Mouse (Mus musculus) macrophage (primary cell): ENCODE data around the gene Prg2. TPM values are rescaled to one million over a fixed set of nuclear protein-coding genes. Genes with fewer than 3 reads are reported as not detected.

Source experiments
- H3K27ac ChIP-seq: fragments of 350-480 bp; formaldehyde crosslinking; 2 replicates; pipeline ENCODE4 v1.9.0; 2021
- H3K36me3 ChIP-seq: fragments of 350-480 bp; formaldehyde crosslinking; 2 replicates; pipeline ENCODE4 v1.9.0; 2021; ENCODE audit errors: inconsistent target
- H3K4me3 ChIP-seq: fragments of 350-480 bp; formaldehyde crosslinking; 2 replicates; pipeline ENCODE4 v1.9.0; 2021; ENCODE audit errors: inconsistent target
- H3K79me2 ChIP-seq: fragments of 350-480 bp; formaldehyde crosslinking; 2 replicates; pipeline ENCODE4 v1.9.0; 2021; ENCODE audit errors: inconsistent target
- WGBS: methylation state at CpG from one replicate; pipeline ENCODE4 v1.1.7; 2026; ENCODE audit warnings: inconsistent platforms; ENCODE audit not compliant: missing documents; 5-methylcytosine and 5-hydroxymethylcytosine counted together
- polyA plus RNA-seq: library from polyadenylated mRNA; stranded (reverse); fragments of 250-400 nt; gene quantifications from 3 replicates; pipeline ENCODE4 v1.2.4, GENCODE M21; 2018; ENCODE audit warnings: inconsistent platforms
- total RNA-seq, 78 experiments: library from RNA; depleted of rRNA; stranded (reverse); fragments of 250-400 nt; gene quantifications; 1 replicate in 9 of 78; 2 replicates in 24 of 78; 3 replicates in 43 of 78; 4 replicates in 2 of 78; pipeline ENCODE4 v1.2.4; 2018; ENCODE audit warnings: inconsistent platforms in 56 of 78

Gene Prg2
- 1 to 10 TPM in 1 of 26 experiments, not detected in 25; 1.2 TPM for total RNA-seq (2018; cell fraction: chromatin; rRNA removed)
- total RNA-seq (2018; cell fraction: cytosol; rRNA removed): 1 to 10 TPM in 1 of 26 experiments, under 1 TPM in 5, not detected in 20; 0.19 to 1.2 (median 0.32) TPM
- not detected for total RNA-seq (2018; cell fraction: nucleus; rRNA removed)
- 1.7 TPM in 1 of 3 replicates, not detected in the others for polyA plus RNA-seq

- 55% methylated on average over 1 of the region's 1 CpGs for WGBS
- no peak within 1 kb of the TSS for H3K27ac ChIP-seq
- H3K4me3 ChIP-seq: no peak within 1 kb of the TSS
- no peaks in the 10 kb centered on the region for H3K36me3 ChIP-seq
- H3K79me2 ChIP-seq: no peaks in the 10 kb centered on the region
These were observed at the start of gene Prg2 for GRCm38 (mm10) chr2:84980188-84980587. Gene Prg2 (plus strand): TSS chr2:84980461.

- H3K27ac ChIP-seq: no peak overlapping the region
These were observed 46.1 kb upstream of the Prg2 start for GRCm38 (mm10) chr2:84933992-84934648.

GRCm38 (mm10) chr2:84934649-84935007 lies 45.6 kb upstream of the Prg2 start:
- Histone ChIP-seq H3K36me3 (no peaks in the 10 kb centered on the region), H3K79me2 (peaks cover 7% of the 10 kb centered on the region; the same call in 1 of the 2 replicates), H3K4me3 (no peak overlapping the region), H3K27ac (no peak overlapping the region)
- 85% methylated on average over 4 of the region's 4 CpGs for WGBS

More at GRCm38 (mm10) chr2:84933992-84934648, 46.1 kb upstream of the Prg2 start:
- Histone ChIP-seq H3K36me3 (no peaks in the 10 kb centered on the region), H3K4me3 (no peak overlapping the region), H3K79me2 (peaks cover 7% of the 10 kb centered on the region; the same call in 1 of the 2 replicates)
- 47% methylated on average over 8 of the region's 8 CpGs for WGBS

GRCm38 (mm10) chr2:84935065-84935464 lies 45.2 kb upstream of the Prg2 start:
- Histone ChIP-seq H3K4me3 (no peak overlapping the region), H3K36me3 (no peaks in the 10 kb centered on the region), H3K79me2 (peaks cover 7% of the 10 kb centered on the region; the same call in 1 of the 2 replicates), H3K27ac (no peak overlapping the region)
- WGBS: 93% methylated on average over 5 of the region's 5 CpGs

DNA sequence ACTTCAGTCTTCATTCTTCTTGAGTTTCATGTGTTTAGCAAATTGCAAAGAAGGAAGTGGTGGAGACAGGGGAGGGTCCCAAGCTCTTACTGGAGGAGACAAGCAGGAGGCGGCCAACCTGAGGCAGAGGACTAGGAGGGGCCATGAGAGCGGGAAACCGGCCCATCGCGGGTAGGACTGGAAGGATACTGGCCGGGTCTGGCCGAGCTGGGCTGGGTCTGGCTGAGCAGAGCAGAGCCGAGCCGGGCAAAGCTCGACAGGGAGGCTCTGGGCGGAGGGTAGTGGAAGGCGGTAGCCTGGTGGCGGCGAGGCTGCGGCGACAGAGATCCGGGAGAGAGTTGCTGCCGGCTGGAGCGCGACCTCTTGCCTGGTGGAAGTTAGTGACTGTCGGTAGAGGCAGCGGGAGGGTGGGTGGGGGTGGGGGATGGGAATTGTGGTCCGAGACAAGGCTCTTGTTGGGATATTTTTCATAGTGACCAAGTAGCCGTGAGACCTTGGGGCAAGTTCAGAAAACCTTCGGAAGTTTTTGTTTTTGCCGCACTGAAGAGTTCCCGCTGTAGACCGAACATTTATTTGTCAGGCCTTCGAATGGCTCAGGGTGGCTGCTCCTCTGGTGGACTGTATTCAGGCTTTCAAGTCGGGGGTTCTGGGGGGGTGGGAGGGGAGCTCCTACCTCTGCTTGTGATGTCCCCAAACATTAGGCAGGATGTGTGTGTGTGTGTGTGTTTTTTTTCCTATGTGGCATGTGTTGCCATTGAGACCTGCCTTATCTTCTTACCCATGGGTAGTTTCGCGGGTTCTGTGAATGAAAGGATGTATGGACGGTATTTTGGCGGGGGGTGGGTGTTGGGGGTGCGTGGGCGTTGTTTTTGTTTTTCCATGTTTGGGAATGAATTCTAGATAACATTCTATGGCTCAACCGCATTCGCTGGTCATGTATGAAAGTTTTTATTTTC lies 43.5 kb upstream of the Prg2 start, which contains the start of gene Slc43a3:
Slc43a3 (plus strand) TSS at position 106 of the 956 bp plus-strand sequence.
- Histone ChIP-seq H3K4me3 (peak within 1 kb of the TSS; percentile 39), H3K36me3 (no peaks in the 10 kb centered on the region), H3K79me2 (peaks cover 7% of the 10 kb centered on the region; the same call in 1 of the 2 replicates), H3K27ac (peak within 1 kb of the TSS; percentile 16)
- WGBS: 5% methylated on average over 31 of the region's 38 CpGs

- Histone ChIP-seq H3K27ac (peak overlapping the region; percentile 16), H3K36me3 (no peaks in the 10 kb centered on the region), H3K4me3 (peak overlapping the region; percentile 39), H3K79me2 (peaks cover 7% of the 10 kb centered on the region; the same call in 1 of the 2 replicates)
- 20% methylated on average over 3 of the region's 3 CpGs for WGBS
These were observed 42.6 kb upstream of the Prg2 start for GRCm38 (mm10) chr2:84937491-84938150.

DNA sequence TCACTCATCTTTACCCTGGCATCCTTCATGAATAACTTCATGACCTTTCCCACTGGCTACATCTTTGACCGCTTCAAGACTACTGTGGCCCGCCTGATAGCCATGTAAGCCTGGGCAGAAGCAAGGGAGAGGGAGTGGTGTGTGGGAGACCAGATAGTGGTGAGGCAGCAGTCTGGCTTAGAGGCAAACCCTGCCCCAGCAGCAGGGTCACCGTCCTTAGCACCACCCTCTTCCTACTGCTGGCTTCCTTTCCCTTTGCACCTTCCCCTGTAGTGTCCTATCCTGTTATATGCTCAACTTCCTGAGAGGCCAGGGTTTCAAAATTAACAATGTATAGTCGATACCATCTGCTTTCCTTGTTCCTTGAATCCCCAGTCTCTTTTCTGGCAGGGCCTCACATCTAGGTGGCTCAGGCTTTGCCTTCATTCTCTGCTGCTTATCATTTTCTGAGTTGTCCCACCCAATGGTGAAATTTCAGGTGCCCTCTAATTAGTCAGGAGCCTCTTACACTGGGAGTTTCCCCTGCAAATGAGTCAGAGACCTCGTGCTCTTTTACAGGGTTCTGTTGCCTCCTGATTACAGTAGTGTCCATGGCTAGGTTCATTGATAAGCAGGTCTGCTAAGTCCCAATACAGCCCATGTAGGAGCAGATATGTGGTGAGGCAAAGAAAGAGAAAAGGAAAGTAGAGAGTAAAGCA lies 41.9 kb upstream of the Prg2 start:
- Histone ChIP-seq H3K4me3 (peak overlapping the region; percentile 39; the same call in 1 of the 2 replicates), H3K79me2 (peaks cover 7% of the 10 kb centered on the region; the same call in 1 of the 2 replicates), H3K36me3 (no peaks in the 10 kb centered on the region), H3K27ac (peak overlapping the region; percentile 41)
- 24% methylated on average over 5 of the region's 5 CpGs for WGBS

DNA sequence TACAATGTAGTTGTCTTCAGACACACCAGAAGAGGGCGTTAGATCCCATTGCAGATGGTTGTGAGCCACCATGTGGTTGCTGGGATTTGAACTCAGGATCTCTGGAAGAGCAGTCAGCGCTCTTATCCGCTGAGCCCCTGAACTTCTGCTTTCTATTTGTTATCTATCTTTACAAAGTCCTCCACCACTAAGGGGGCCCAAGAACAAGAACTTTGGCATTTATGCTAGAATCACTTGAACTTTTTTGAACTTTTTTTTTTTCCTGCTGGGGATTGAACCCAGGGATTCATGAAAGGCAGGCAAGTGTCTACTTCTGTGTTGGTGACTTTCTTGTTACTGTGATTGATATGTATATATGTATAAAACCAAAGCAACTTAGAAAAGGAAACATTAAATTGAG lies 41.0 kb upstream of the Prg2 start:
- H3K79me2 ChIP-seq: peaks cover 7% of the 10 kb centered on the region; the same call in 1 of the 2 replicates
- WGBS: 78% methylated on average over 3 of the region's 3 CpGs
- H3K27ac ChIP-seq: no peak overlapping the region
- no peak overlapping the region for H3K4me3 ChIP-seq
- H3K36me3 ChIP-seq: no peaks in the 10 kb centered on the region

- peaks cover 7% of the 10 kb centered on the region; the same call in 1 of the 2 replicates for H3K79me2 ChIP-seq
- H3K27ac ChIP-seq: no peak overlapping the region
- WGBS: 94% methylated on average over 6 of the region's 6 CpGs
- 0 out of 2 replicates have a peak, but pooled peaks cover 4% of the 10 kb centered on the region for H3K36me3 ChIP-seq
- no peak overlapping the region for H3K4me3 ChIP-seq
These were observed 40.5 kb upstream of the Prg2 start for GRCm38 (mm10) chr2:84939711-84940110.

DNA sequence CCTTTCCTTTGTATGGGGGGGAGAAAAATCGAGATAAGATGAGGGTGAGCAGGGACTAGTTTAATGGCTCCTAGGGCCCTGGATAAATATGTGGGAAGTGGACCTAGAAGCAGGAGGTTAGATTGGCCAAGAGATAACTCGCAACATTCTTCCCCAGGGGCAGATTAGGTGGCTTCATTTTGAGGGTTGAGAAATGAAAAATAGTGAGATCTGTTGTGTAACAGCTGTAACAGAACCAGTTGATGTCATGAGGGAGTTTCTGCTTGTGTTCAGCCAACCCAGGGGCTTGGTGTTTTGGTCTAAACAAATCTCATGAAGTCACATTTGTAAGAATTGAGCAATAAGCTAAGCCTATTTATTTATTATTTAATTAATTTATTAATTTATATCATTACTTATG lies 38.9 kb upstream of the Prg2 start:
- WGBS: 63% methylated on average over 2 of the region's 2 CpGs

GRCm38 (mm10) chr2:84941795-84942194 lies 38.5 kb upstream of the Prg2 start:
- no peak overlapping the region for H3K27ac ChIP-seq
- peaks cover 8% of the 10 kb centered on the region; the same call in 1 of the 2 replicates for H3K36me3 ChIP-seq

More for the DNA sequence above, 38.9 kb upstream of the Prg2 start:
- H3K4me3 ChIP-seq: no peak overlapping the region
- peaks cover 8% of the 10 kb centered on the region; the same call in 1 of the 2 replicates for H3K36me3 ChIP-seq
- H3K79me2 ChIP-seq: peaks cover 7% of the 10 kb centered on the region; the same call in 1 of the 2 replicates
- no peak overlapping the region for H3K27ac ChIP-seq

DNA sequence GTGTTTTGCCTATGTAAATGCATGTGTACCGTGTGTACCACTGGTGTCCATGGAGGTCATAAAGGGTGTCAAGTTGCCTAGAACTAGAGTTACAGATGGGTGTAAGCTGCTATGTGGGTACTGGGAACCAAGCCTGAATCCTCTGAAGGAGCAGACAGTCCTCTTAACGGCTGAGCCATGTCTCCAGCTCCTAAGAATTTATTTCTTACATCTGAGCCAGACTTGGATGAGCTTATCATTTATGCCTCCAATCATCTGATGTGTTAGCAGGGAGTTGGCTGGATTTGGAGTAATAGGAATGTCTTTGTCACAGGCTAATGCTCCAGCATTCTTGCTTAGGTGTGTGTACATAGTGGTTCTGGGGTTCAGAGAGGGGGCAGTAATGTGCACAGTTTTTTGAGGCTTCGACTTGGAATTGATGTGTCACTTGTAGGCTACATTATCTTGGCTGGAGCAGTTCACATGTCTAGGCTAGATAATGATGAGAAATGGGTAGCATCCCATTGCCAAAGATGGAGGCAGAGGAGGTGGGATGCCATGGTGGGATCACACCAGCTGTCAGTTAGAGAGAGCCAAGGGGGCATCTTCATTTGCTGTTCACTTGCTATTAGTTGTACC lies 33.0 kb upstream of the Prg2 start:
- no peak overlapping the region for H3K27ac ChIP-seq
- H3K36me3 ChIP-seq: peaks cover 18% of the 10 kb centered on the region; the same call in 1 of the 2 replicates
- 100% methylated on average over 3 of the region's 3 CpGs for WGBS
- no peaks in the 10 kb centered on the region for H3K79me2 ChIP-seq
- no peak overlapping the region for H3K4me3 ChIP-seq

More at GRCm38 (mm10) chr2:84941795-84942194, 38.5 kb upstream of the Prg2 start:
- Histone ChIP-seq H3K79me2 (peaks cover 7% of the 10 kb centered on the region; the same call in 1 of the 2 replicates), H3K4me3 (no peak overlapping the region)
- WGBS: 93% methylated on average over 4 of the region's 4 CpGs

- Histone ChIP-seq H3K4me3 (no peak overlapping the region), H3K27ac (no peak overlapping the region), H3K36me3 (peaks cover 18% of the 10 kb centered on the region; the same call in 1 of the 2 replicates), H3K79me2 (no peaks in the 10 kb centered on the region)
- WGBS: 96% methylated on average over 7 of the region's 7 CpGs
These were observed 32.0 kb upstream of the Prg2 start for GRCm38 (mm10) chr2:84948252-84948651.
